Mouse (Mus musculus): ENCODE results near the gene Ccr7. TPM values are rescaled to one million over a fixed set of nuclear protein-coding genes. Genes with fewer than 3 reads are reported as not detected.

Ccr7 gene
- polyA plus RNA-seq, 1 experiment from 2014 or later = not detected

DNA sequence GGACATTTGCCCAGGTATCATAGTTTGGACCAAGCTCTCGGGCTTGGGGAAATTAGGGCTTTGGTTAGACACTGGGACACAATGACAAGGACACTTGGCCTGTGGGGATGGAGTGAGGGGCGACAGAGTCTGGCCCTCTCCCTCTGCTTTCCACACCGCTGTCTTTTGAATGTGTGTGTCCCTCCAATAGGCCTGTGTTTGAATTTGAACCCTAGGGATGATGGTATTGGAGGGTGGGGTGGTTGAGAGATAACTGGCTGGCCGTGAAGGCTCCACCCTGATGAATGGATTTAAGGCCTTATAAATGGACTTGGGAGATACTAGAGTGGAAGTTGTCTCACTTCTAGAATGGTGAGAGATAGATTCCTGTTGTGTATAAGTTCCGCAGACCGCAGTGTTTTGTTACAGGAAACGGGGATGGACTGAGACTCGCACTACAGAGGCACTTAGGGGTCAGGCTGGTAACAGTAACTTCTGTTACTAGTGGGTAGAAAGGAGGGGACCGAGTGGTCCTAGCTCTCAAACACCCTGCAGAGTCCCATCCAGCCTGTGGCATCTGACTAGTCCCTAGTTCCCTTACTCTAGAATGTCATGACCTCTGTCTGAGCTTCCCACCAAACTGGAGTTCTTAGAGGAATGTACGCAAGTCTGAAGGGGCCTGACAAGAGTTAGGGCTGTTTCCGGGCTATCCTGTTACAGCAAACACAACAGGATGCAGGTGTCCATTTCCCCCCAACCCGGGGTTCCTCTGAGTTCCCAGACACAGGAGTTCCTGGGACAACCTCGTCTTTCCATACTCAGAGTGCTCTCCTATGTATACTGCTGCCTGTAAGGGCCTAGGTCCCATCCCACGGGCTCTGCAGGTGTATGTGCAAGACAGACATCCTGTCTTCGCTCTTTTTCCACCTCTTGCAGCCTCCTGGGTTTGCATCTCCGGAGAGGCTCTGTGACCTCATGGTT is 11.5 kb downstream of the Ccr7 start:
- 79% methylated on average over 16 of the region's 16 CpGs for WGBS
- no peaks in the 10 kb centered on the region for H3K36me3 ChIP-seq (replicated peaks)
- H3K27ac ChIP-seq = no peak overlapping the region
- no peak overlapping the region for H3K9ac ChIP-seq
- H3K9me3 ChIP-seq = no peaks in the 10 kb centered on the region
- peaks cover 16% of the 10 kb centered on the region for H3K4me1 ChIP-seq
- H3K27me3 ChIP-seq = no peaks in the 10 kb centered on the region
- no peak overlapping the region for H3K4me3 ChIP-seq (replicated peaks)
- ATAC-seq (ENCODE audit: low FRiP score) = no peak
- H3K4me2 ChIP-seq = no peak overlapping the region

- H3K4me2 ChIP-seq = no peak overlapping the region
- 71% methylated on average over 18 of the region's 18 CpGs for WGBS
- no peaks in the 10 kb centered on the region for H3K9me3 ChIP-seq
- H3K36me3 ChIP-seq (replicated peaks) = no peaks in the 10 kb centered on the region
- H3K27ac ChIP-seq = peak overlapping the region; percentile 2; the same call in 1 of the 2 replicates
- H3K4me1 ChIP-seq = peaks cover 8% of the 10 kb centered on the region
- no peak overlapping the region for H3K4me3 ChIP-seq (replicated peaks)
- H3K27me3 ChIP-seq = no peaks in the 10 kb centered on the region
- H3K9ac ChIP-seq = no peak overlapping the region
- ATAC-seq (ENCODE audit: low FRiP score) = no peak
Measured at GRCm38 (mm10) chr11:99142493-99143095, 12.3 kb downstream of the Ccr7 start.

- peaks cover 3% of the 10 kb centered on the region for H3K4me1 ChIP-seq
- no peak overlapping the region for H3K4me3 ChIP-seq (replicated peaks)
- ATAC-seq (ENCODE audit: low FRiP score) = no peak
- 83% methylated on average over 6 of the region's 6 CpGs for WGBS
- H3K4me2 ChIP-seq = no peak overlapping the region
- no peak overlapping the region for H3K9ac ChIP-seq
- no peaks in the 10 kb centered on the region for H3K9me3 ChIP-seq
- no peaks in the 10 kb centered on the region for H3K36me3 ChIP-seq (replicated peaks)
- H3K27ac ChIP-seq = peak overlapping the region; percentile 2; the same call in 1 of the 2 replicates
- H3K27me3 ChIP-seq = no peaks in the 10 kb centered on the region
Measured at GRCm38 (mm10) chr11:99142046-99142445, 12.8 kb downstream of the Ccr7 start.

- H3K27ac ChIP-seq = no peak overlapping the region
- WGBS = 79% methylated on average over 7 of the region's 7 CpGs
- no peak for ATAC-seq (ENCODE audit: low FRiP score)
Measured at GRCm38 (mm10) chr11:99141600-99141999, 13.3 kb downstream of the Ccr7 start.

GRCm38 (mm10) chr11:99138976-99139375 is 15.9 kb downstream of the Ccr7 start:
- Histone ChIP-seq H3K9ac (no peak overlapping the region), H3K27me3 (no peaks in the 10 kb centered on the region), H3K4me1 (peaks cover 5% of the 10 kb centered on the region), H3K4me3 (replicated peaks) (no peak overlapping the region), H3K9me3 (no peaks in the 10 kb centered on the region), H3K36me3 (replicated peaks) (no peaks in the 10 kb centered on the region), H3K27ac (no peak overlapping the region), H3K4me2 (no peak overlapping the region)
- 87% methylated on average over 9 of the region's 9 CpGs for WGBS
- no peak for ATAC-seq (ENCODE audit: low FRiP score)

More at GRCm38 (mm10) chr11:99141600-99141999, 13.3 kb downstream of the Ccr7 start:
- Histone ChIP-seq H3K9ac (no peak overlapping the region), H3K27me3 (no peaks in the 10 kb centered on the region), H3K4me1 (peaks cover 3% of the 10 kb centered on the region; the same call in 1 of the 2 replicates), H3K4me3 (replicated peaks) (no peak overlapping the region), H3K9me3 (no peaks in the 10 kb centered on the region), H3K4me2 (no peak overlapping the region), H3K36me3 (replicated peaks) (no peaks in the 10 kb centered on the region)

- peaks cover 17% of the 10 kb centered on the region for H3K4me1 ChIP-seq
- H3K9ac ChIP-seq = no peak overlapping the region
- H3K27me3 ChIP-seq = no peaks in the 10 kb centered on the region
- no peaks in the 10 kb centered on the region for H3K9me3 ChIP-seq
- no peak overlapping the region for H3K4me3 ChIP-seq (replicated peaks)
- ATAC-seq (ENCODE audit: low FRiP score) = no peak
- 75% methylated on average over 4 of the region's 4 CpGs for WGBS
- no peaks in the 10 kb centered on the region for H3K36me3 ChIP-seq (replicated peaks)
- H3K27ac ChIP-seq = no peak overlapping the region
- no peak overlapping the region for H3K4me2 ChIP-seq
Measured at GRCm38 (mm10) chr11:99137385-99137784, 17.5 kb downstream of the Ccr7 start.

GRCm38 (mm10) chr11:99136961-99137360 is 17.9 kb downstream of the Ccr7 start:
- H3K4me3 ChIP-seq (replicated peaks) = no peak overlapping the region
- H3K4me2 ChIP-seq = no peak overlapping the region
- H3K27me3 ChIP-seq = no peaks in the 10 kb centered on the region
- no peak overlapping the region for H3K9ac ChIP-seq
- H3K27ac ChIP-seq = peak overlapping the region; percentile 33; the same call in 1 of the 2 replicates
- no peak for ATAC-seq (ENCODE audit: low FRiP score)
- H3K36me3 ChIP-seq (replicated peaks) = no peaks in the 10 kb centered on the region
- WGBS = 71% methylated on average over 4 of the region's 4 CpGs
- H3K9me3 ChIP-seq = no peaks in the 10 kb centered on the region
- peaks cover 21% of the 10 kb centered on the region for H3K4me1 ChIP-seq

- H3K4me1 ChIP-seq = peaks cover 27% of the 10 kb centered on the region
- H3K9me3 ChIP-seq = no peaks in the 10 kb centered on the region
- 47% methylated on average over 3 of the region's 3 CpGs for WGBS
- H3K27ac ChIP-seq = peak overlapping the region; percentile 33; the same call in 1 of the 2 replicates
- no peak overlapping the region for H3K4me3 ChIP-seq (replicated peaks)
- H3K36me3 ChIP-seq (replicated peaks) = no peaks in the 10 kb centered on the region
- ATAC-seq (ENCODE audit: low FRiP score) = no peak
- H3K27me3 ChIP-seq = no peaks in the 10 kb centered on the region
- H3K4me2 ChIP-seq = no peak overlapping the region
- no peak overlapping the region for H3K9ac ChIP-seq
Measured at GRCm38 (mm10) chr11:99136361-99136760, 18.5 kb downstream of the Ccr7 start.

DNA sequence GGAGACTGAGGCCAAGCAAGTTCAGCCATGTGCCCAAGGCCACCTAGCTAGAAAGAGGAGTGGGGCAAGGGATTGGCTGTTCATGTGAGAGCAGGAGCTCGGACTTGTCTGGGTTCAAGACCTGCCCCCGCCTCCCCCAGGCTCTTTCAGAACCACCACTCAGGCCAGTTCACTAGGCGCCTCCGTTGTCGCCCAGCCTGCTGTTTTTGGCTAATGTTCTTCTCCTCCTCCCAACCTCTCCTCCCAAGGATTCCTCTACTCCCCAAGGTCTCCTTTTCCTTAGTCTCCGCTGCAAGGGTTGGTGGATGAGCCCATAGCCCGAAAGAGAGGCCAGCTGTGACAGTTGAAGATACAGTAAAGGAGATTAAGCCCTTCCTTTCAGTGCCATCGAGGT is 19.8 kb downstream of the Ccr7 start:
- Histone ChIP-seq H3K9ac (no peak overlapping the region), H3K36me3 (replicated peaks) (no peaks in the 10 kb centered on the region), H3K4me3 (replicated peaks) (no peak overlapping the region), H3K4me1 (peaks cover 30% of the 10 kb centered on the region), H3K9me3 (no peaks in the 10 kb centered on the region), H3K27me3 (no peaks in the 10 kb centered on the region), H3K4me2 (no peak overlapping the region), H3K27ac (no peak overlapping the region)
- no peak for ATAC-seq (ENCODE audit: low FRiP score)
- WGBS = 77% methylated on average over 8 of the region's 8 CpGs

DNA sequence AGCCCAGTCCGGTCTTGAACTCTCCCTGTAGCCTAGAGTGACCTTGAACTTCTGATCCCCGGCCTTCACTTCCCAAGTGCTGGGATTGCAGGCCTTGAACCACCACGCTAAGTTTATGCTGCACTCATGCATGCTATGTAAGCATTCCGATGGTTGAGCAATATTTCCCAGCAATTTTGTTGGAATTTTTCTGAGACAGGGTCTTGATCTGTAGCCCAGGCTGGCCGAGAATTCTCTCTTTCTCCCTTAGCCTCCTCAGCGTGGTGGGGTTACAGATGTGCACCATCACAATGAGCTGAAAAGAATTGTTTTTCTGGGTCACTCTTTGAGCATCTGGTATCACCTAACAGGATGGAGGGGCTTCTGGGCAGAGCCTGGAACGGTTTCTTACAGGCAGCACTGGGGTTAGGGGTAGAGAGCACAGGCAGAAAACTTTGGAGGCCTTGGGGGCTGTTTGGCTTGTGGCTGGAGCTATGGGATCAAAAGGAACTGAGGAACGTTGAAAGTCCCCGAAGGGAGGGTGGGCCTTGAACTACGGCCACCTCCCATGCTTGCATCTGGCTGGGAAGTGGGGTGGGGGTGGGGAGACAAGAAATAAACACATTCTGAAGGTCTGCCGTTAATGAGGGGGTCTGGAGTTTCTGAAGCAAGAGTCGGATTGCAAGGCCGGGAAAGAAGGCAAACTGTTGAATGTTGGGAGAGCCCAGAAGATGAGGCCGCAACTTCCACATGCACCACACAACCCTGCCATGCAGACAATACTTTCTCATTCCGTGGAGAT is 20.4 kb downstream of the Ccr7 start:
- no peak for ATAC-seq (ENCODE audit: low FRiP score)
- no peaks in the 10 kb centered on the region for H3K36me3 ChIP-seq (replicated peaks)
- H3K4me1 ChIP-seq = peaks cover 30% of the 10 kb centered on the region
- H3K4me3 ChIP-seq (replicated peaks) = no peak overlapping the region
- 67% methylated on average over 15 of the region's 15 CpGs for WGBS
- no peak overlapping the region for H3K4me2 ChIP-seq
- no peaks in the 10 kb centered on the region for H3K9me3 ChIP-seq
- H3K9ac ChIP-seq = no peak overlapping the region
- no peaks in the 10 kb centered on the region for H3K27me3 ChIP-seq
- no peak overlapping the region for H3K27ac ChIP-seq

GRCm38 (mm10) chr11:99133285-99133897 is 21.5 kb downstream of the Ccr7 start:
- ATAC-seq (ENCODE audit: low FRiP score) = no peak
- 61% methylated on average over 5 of the region's 5 CpGs for WGBS
- peaks cover 30% of the 10 kb centered on the region for H3K4me1 ChIP-seq
- H3K9me3 ChIP-seq = no peaks in the 10 kb centered on the region
- no peaks in the 10 kb centered on the region for H3K36me3 ChIP-seq (replicated peaks)
- H3K4me2 ChIP-seq = no peak overlapping the region
- H3K27me3 ChIP-seq = no peaks in the 10 kb centered on the region
- H3K4me3 ChIP-seq (replicated peaks) = no peak overlapping the region
- no peak overlapping the region for H3K9ac ChIP-seq
- no peak overlapping the region for H3K27ac ChIP-seq
